Mouse (Mus musculus) kidney, adult 2 months (tissue): ENCODE measurements around the gene Brpf3.

ENCODE experiments used
- CTCF ChIP-seq: fragments of 200-500 bp; conservative IDR thresholded peaks from 2 replicates; pipeline ENCODE4 v1.5.1; 2011; ENCODE audit warnings: low read depth, mild to moderate bottlenecking, control low read depth, low read length, moderate library complexity, mixed read lengths; ENCODE audit not compliant: insufficient read depth, insufficient read length
- POLR2A ChIP-seq: fragments of 200-500 bp; IDR thresholded peaks from one replicate; pipeline ENCODE4 v1.6.1; 2011; ENCODE audit warnings: low read depth, low read length, control low read depth

GRCm38 (mm10) chr17:28832040-28832439 lies 31.1 kb downstream of the Brpf3 start:
- no peak for TF ChIP-seq POLR2A
- no peak for TF ChIP-seq CTCF
